Mouse (Mus musculus) midbrain, embryonic 10.5 days (tissue): ENCODE data around the gene Col20a1. TPM values are rescaled to one million over a fixed set of nuclear protein-coding genes. Genes with fewer than 3 reads are reported as not detected.

Source experiments
- DNase-seq: peaks from one replicate; pipeline ENCODE4 v3.0.0-alpha.2; 2017; ENCODE audit warnings: low spot score
- H3K27ac ChIP-seq: fragments of 300-500 bp; sonication (generic); replicated peaks from 2 replicates; pipeline ENCODE4 v1.5.1; 2016; ENCODE audit warnings: mild to moderate bottlenecking
- H3K27me3 ChIP-seq: fragments of 300-500 bp; sonication (generic); 2 replicates; pipeline ENCODE4 v1.6.1; 2016; ENCODE audit warnings: low read depth, mild to moderate bottlenecking; ENCODE audit not compliant: poor library complexity, severe bottlenecking
- H3K36me3 ChIP-seq: fragments of 300-500 bp; sonication (generic); 2 replicates; pipeline ENCODE4 v1.6.1; 2016; ENCODE audit warnings: mild to moderate bottlenecking, moderate library complexity
- H3K4me1 ChIP-seq: fragments of 300-500 bp; sonication (generic); 2 replicates; pipeline ENCODE4 v1.6.1; 2016
- H3K4me3 ChIP-seq: fragments of 300-500 bp; sonication (generic); 2 replicates; pipeline ENCODE4 v1.5.1; 2016; ENCODE audit warnings: mild to moderate bottlenecking, moderate library complexity
- H3K9me3 ChIP-seq: fragments of 300-500 bp; sonication (generic); replicated peaks from 2 replicates; pipeline ENCODE4 v1.6.1; 2016; ENCODE audit warnings: mild to moderate bottlenecking
- WGBS: fragments of 180-500 bp; shearing (Covaris S2); methylation state at CpG from one replicate; pipeline ENCODE4 v1.1.7; 2016; 5-methylcytosine and 5-hydroxymethylcytosine counted together
- polyA plus RNA-seq: library from polyadenylated mRNA; unstranded; fragments of >200 nt; fragmentation: Nextera tagmentation; extraction: Ambion mirVana; gene quantifications from 2 replicates; pipeline ENCODE4 v1.2.1, GENCODE M21; 2016

The Col20a1 gene
- polyA plus RNA-seq, 1 experiment from 2014 or later = 0.14 TPM

GRCm38 (mm10) chr2:181048986-181049385 lies 62.7 kb downstream of the Col20a1 start:
- no peak for DNase-seq
- Histone ChIP-seq H3K27ac (no peak overlapping the region), H3K27me3 (0 out of 2 replicates have a peak, but pooled peaks cover 6% of the 10 kb centered on the region), H3K36me3 (no peaks in the 10 kb centered on the region), H3K4me1 (peaks cover 17% of the 10 kb centered on the region), H3K9me3 (no peaks in the 10 kb centered on the region), H3K4me3 (no peak overlapping the region)
- 88% methylated on average over 9 of the region's 9 CpGs for WGBS

- 86% methylated on average over 1 of the region's 1 CpGs for WGBS
- H3K9me3 ChIP-seq = no peaks in the 10 kb centered on the region
- no peak for DNase-seq
- H3K27ac ChIP-seq = no peak overlapping the region
- peaks cover 10% of the 10 kb centered on the region for H3K4me1 ChIP-seq
- H3K36me3 ChIP-seq = no peaks in the 10 kb centered on the region
- H3K4me3 ChIP-seq = no peak overlapping the region
- 0 out of 2 replicates have a peak, but pooled peaks cover 6% of the 10 kb centered on the region for H3K27me3 ChIP-seq
These were observed 65.8 kb downstream of the Col20a1 start for GRCm38 (mm10) chr2:181052171-181052570.

GRCm38 (mm10) chr2:181057341-181057740 lies 71.0 kb downstream of the Col20a1 start:
- no peak overlapping the region for H3K4me3 ChIP-seq
- DNase-seq = no peak
- WGBS = 68% methylated on average over 8 of the region's 8 CpGs
- peaks cover 18% of the 10 kb centered on the region for H3K4me1 ChIP-seq
- no peaks in the 10 kb centered on the region for H3K36me3 ChIP-seq
- no peaks in the 10 kb centered on the region for H3K27me3 ChIP-seq
- no peaks in the 10 kb centered on the region for H3K9me3 ChIP-seq
- H3K27ac ChIP-seq = no peak overlapping the region

GRCm38 (mm10) chr2:181058193-181058592 lies 71.9 kb downstream of the Col20a1 start:
- no peak for DNase-seq
- Histone ChIP-seq H3K4me3 (no peak overlapping the region), H3K27me3 (no peaks in the 10 kb centered on the region), H3K27ac (peak overlapping the region; percentile 10; the same call in 1 of the 2 replicates), H3K36me3 (no peaks in the 10 kb centered on the region), H3K9me3 (no peaks in the 10 kb centered on the region), H3K4me1 (peaks cover 18% of the 10 kb centered on the region)
- WGBS = 79% methylated on average over 3 of the region's 3 CpGs

- Histone ChIP-seq H3K9me3 (no peaks in the 10 kb centered on the region), H3K27ac (no peak overlapping the region), H3K4me3 (no peak overlapping the region), H3K4me1 (peaks cover 18% of the 10 kb centered on the region), H3K27me3 (no peaks in the 10 kb centered on the region), H3K36me3 (no peaks in the 10 kb centered on the region)
- 24% methylated on average over 5 of the region's 5 CpGs for WGBS
- peak; percentile 77 for DNase-seq
These were observed 73.8 kb downstream of the Col20a1 start for GRCm38 (mm10) chr2:181060127-181060526.

GRCm38 (mm10) chr2:181065827-181066226 lies 79.5 kb downstream of the Col20a1 start:
- no peak for DNase-seq
- Histone ChIP-seq H3K36me3 (no peaks in the 10 kb centered on the region), H3K27me3 (no peaks in the 10 kb centered on the region), H3K9me3 (no peaks in the 10 kb centered on the region), H3K27ac (no peak overlapping the region), H3K4me1 (no peaks in the 10 kb centered on the region), H3K4me3 (no peak overlapping the region)
- 76% methylated on average over 4 of the region's 4 CpGs for WGBS

Other genes starting within 250 kb of the Col20a1 start
- gene Bhlhe23, start 209.6 kb upstream of the Col20a1 start, polyA plus RNA-seq = 10.8 and 12.0 TPM in 2 replicates
- gene Ythdf1, start 65.6 kb upstream of the Col20a1 start, polyA plus RNA-seq = 51.9 and 61.4 TPM in 2 replicates
- gene Birc7, start 57.5 kb upstream of the Col20a1 start, polyA plus RNA-seq = 0.48 and 0.56 TPM in 2 replicates
- gene Nkain4, start 31.8 kb upstream of the Col20a1 start, polyA plus RNA-seq = 43.7 and 59.7 TPM in 2 replicates
- 81.6 and 87.1 TPM in 2 replicates for gene Arfgap1, start 19.3 kb upstream of the Col20a1 start, polyA plus RNA-seq
- gene Chrna4, start 57.0 kb downstream of the Col20a1 start, polyA plus RNA-seq = 17.9 and 23.8 TPM in 2 replicates
- 3.5 and 9.7 TPM in 2 replicates for gene Kcnq2, start 148.8 kb downstream of the Col20a1 start, polyA plus RNA-seq
- gene Eef1a2, start 170.5 kb downstream of the Col20a1 start, polyA plus RNA-seq = 0.29 TPM in 1 of 2 replicates, not detected in the other
- gene Ppdpf, start 200.7 kb downstream of the Col20a1 start, polyA plus RNA-seq = 375 and 418 TPM in 2 replicates
- 0.07 TPM in 1 of 2 replicates, not detected in the other for gene Ptk6, start 216.3 kb downstream of the Col20a1 start, polyA plus RNA-seq
- 0.10 and 0.20 TPM in 2 replicates for gene Srms, start 226.7 kb downstream of the Col20a1 start, polyA plus RNA-seq
- gene Fndc11, start 233.5 kb downstream of the Col20a1 start, polyA plus RNA-seq = 0.10 and 0.15 TPM in 2 replicates